Mouse (Mus musculus) forebrain, embryonic 12.5 days (tissue): Measurements from ENCODE around the gene Tmem238l. TPM values are rescaled to one million over a fixed set of nuclear protein-coding genes. Genes with fewer than 3 reads are reported as not detected.
A peak's percentile ranks its signal among the peaks of the same experiment; 100 is the strongest.

Source experiments
- ATAC-seq: fragments of 200-750 bp; cut with Nextera tagmentation; 2 replicates; pipeline ENCODE4 v1.8.0; 2017; ENCODE audit warnings: moderate TSS enrichment; ENCODE audit not compliant: low FRiP score
- H3K27ac ChIP-seq: fragments of 300-500 bp; sonication (generic); 2 replicates; pipeline ENCODE4 v1.5.1; 2016; ENCODE audit warnings: mild to moderate bottlenecking
- H3K27me3 ChIP-seq: fragments of 300-500 bp; sonication (generic); 2 replicates; pipeline ENCODE4 v1.6.1; 2016; ENCODE audit warnings: mild to moderate bottlenecking
- H3K36me3 ChIP-seq: fragments of 300-500 bp; sonication (generic); replicated peaks from 2 replicates; pipeline ENCODE4 v1.6.1; 2016; ENCODE audit warnings: mild to moderate bottlenecking
- H3K4me1 ChIP-seq: fragments of 300-500 bp; sonication (generic); 2 replicates; pipeline ENCODE4 v1.6.1; 2016
- H3K4me2 ChIP-seq: fragments of 300-500 bp; sonication (generic); 2 replicates; pipeline ENCODE4 v1.6.1; 2016; ENCODE audit warnings: mild to moderate bottlenecking, moderate library complexity
- H3K4me3 ChIP-seq: fragments of 300-500 bp; sonication (generic); replicated peaks from 2 replicates; pipeline ENCODE4 v1.5.1; 2016; ENCODE audit warnings: mild to moderate bottlenecking
- H3K9ac ChIP-seq: fragments of 300-500 bp; sonication (generic); 2 replicates; pipeline ENCODE4 v1.6.1; 2016; ENCODE audit warnings: mild to moderate bottlenecking
- H3K9me3 ChIP-seq: fragments of 300-500 bp; sonication (generic); 2 replicates; pipeline ENCODE4 v1.6.1; 2016
- WGBS: fragments of 180-500 bp; shearing (Covaris S2); methylation state at CpG from one replicate; pipeline ENCODE4 v1.1.7; 2016; 5-methylcytosine and 5-hydroxymethylcytosine counted together
- polyA plus RNA-seq: library from polyadenylated mRNA; unstranded; fragments of >200 nt; fragmentation: Nextera tagmentation; extraction: Ambion mirVana; gene quantifications from 2 replicates; pipeline ENCODE4 v1.2.1, GENCODE M21; 2016

Gene Tmem238l
- polyA plus RNA-seq: not detected in 2 replicates

DNA sequence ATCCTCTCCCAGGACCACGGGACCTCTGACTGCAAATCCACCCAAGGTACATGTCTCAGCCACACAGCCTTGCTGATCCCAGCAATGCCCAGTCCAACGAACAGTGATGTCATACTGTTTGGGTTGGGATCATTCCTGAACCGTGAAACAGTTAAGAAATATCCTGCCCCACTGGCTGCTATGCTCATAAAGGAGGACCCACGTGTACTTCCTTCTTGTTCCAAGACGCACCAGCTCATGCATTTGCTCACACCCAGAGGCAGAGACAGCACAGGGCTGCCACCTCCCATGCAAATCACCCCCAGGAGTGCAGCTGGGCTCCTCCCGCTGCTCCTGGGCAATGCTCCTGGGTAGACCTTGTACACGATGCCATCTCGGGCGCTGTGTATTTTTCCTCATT is at the start of gene Tmem238l:
Gene Tmem238l (plus strand): TSS at position 336 of the 400 bp plus-strand sequence.
- no peak within 1 kb of the TSS for H3K27ac ChIP-seq
- no peaks in the 10 kb centered on the region for H3K9me3 ChIP-seq
- ATAC-seq: no peak
- H3K36me3 ChIP-seq: no peaks in the 10 kb centered on the region
- H3K4me1 ChIP-seq: no peaks in the 10 kb centered on the region
- H3K27me3 ChIP-seq: no peaks in the 10 kb centered on the region
- no peak within 1 kb of the TSS for H3K4me3 ChIP-seq
- WGBS: 79% methylated on average over 9 of the region's 9 CpGs
- H3K4me2 ChIP-seq: no peak within 1 kb of the TSS
- no peak within 1 kb of the TSS for H3K9ac ChIP-seq

- Histone ChIP-seq H3K4me2 (no peak within 1 kb of the TSS), H3K36me3 (no peaks in the 10 kb centered on the region), H3K9ac (no peak within 1 kb of the TSS), H3K4me3 (no peak within 1 kb of the TSS), H3K9me3 (no peaks in the 10 kb centered on the region), H3K27ac (no peak within 1 kb of the TSS), H3K4me1 (no peaks in the 10 kb centered on the region), H3K27me3 (peaks cover 11% of the 10 kb centered on the region; the same call in 1 of the 2 replicates)
- no peak for ATAC-seq
- WGBS: 46% methylated on average over 10 of the region's 10 CpGs
These were observed 44.6 kb upstream of the Tmem238l start, which contains the start of gene Pirt for GRCm38 (mm10) chr11:66911811-66912210. Pirt (plus strand) TSS chr11:66911981.

DNA sequence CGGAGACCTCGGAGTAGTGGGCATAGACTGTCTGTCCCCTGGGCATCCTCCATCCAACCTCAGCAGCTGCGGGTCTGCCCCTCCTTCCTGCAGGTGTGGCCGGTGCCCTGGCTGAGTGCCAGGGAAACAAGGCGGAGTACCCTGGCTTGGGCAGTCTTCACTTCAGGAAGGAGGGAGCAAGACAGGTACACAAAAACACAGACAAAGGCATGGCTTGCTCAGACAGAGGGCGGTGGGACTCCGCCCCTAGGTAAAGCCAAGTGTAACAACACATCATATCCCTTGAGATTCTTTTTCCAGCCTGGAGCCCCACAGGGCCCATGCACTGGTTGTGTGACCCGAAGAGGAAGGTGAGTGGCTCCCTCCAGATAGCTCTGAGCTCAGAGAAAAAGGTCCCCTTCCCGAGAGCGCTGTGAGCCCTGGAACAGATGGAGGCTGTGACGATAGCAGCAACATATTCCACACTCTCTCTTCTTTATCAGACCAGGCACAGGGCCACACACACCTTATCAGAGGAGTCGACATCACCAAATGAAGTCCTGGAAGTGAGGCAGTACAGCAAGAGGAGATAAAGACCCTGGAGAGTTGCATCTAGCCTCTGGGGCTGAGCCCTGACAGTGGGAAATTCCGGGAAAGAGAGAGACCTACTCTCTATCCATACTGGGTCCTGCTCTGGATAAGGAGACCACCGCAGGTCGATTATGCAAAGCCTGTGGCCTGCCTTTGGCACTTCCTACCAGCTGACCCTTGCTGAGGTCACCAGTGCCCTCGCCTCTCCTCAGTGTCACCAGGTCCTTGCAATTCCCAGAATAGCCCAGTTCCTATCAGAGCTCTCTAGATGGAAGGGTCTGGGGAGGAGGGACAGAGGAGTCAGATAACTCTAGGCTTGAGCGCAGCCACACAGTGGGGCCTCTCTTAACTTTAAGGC is 43.6 kb upstream of the Tmem238l start:
- H3K4me2 ChIP-seq: no peak overlapping the region
- 64% methylated on average over 17 of the region's 17 CpGs for WGBS
- H3K9ac ChIP-seq: no peak overlapping the region
- no peaks in the 10 kb centered on the region for H3K4me1 ChIP-seq
- H3K36me3 ChIP-seq: no peaks in the 10 kb centered on the region
- no peak overlapping the region for H3K4me3 ChIP-seq
- H3K9me3 ChIP-seq: no peaks in the 10 kb centered on the region
- ATAC-seq: no peak
- H3K27me3 ChIP-seq: 0 out of 2 replicates have a peak, but pooled peaks cover 9% of the 10 kb centered on the region
- H3K27ac ChIP-seq: no peak overlapping the region

- Histone ChIP-seq H3K27ac (no peak overlapping the region), H3K4me3 (no peak overlapping the region), H3K9ac (no peak overlapping the region), H3K36me3 (no peaks in the 10 kb centered on the region), H3K4me2 (no peak overlapping the region), H3K4me1 (no peaks in the 10 kb centered on the region), H3K27me3 (0 out of 2 replicates have a peak, but pooled peaks cover 9% of the 10 kb centered on the region), H3K9me3 (no peaks in the 10 kb centered on the region)
- 27% methylated on average over 3 of the region's 3 CpGs for WGBS
- 0 out of 2 replicates have a peak, but pooled peaks have one; percentile 17 for ATAC-seq
These were observed 42.2 kb upstream of the Tmem238l start for GRCm38 (mm10) chr11:66914249-66914648.

GRCm38 (mm10) chr11:66920012-66920411 is 36.4 kb upstream of the Tmem238l start:
- no peaks in the 10 kb centered on the region for H3K9me3 ChIP-seq
- no peak overlapping the region for H3K27ac ChIP-seq
- H3K36me3 ChIP-seq: no peaks in the 10 kb centered on the region
- ATAC-seq: no peak
- H3K4me3 ChIP-seq: no peak overlapping the region
- WGBS: 78% methylated on average over 2 of the region's 2 CpGs
- H3K9ac ChIP-seq: no peak overlapping the region
- no peak overlapping the region for H3K4me2 ChIP-seq
- peaks cover 4% of the 10 kb centered on the region for H3K4me1 ChIP-seq
- 0 out of 2 replicates have a peak, but pooled peaks cover 4% of the 10 kb centered on the region for H3K27me3 ChIP-seq

- H3K27ac ChIP-seq: no peak overlapping the region
- no peaks in the 10 kb centered on the region for H3K9me3 ChIP-seq
- WGBS: 92% methylated on average over 11 of the region's 11 CpGs
- H3K27me3 ChIP-seq: 0 out of 2 replicates have a peak, but pooled peaks cover 4% of the 10 kb centered on the region
- H3K4me2 ChIP-seq: no peak overlapping the region
- no peak for ATAC-seq
- peaks cover 4% of the 10 kb centered on the region for H3K4me1 ChIP-seq
- H3K4me3 ChIP-seq: no peak overlapping the region
- no peak overlapping the region for H3K9ac ChIP-seq
- no peaks in the 10 kb centered on the region for H3K36me3 ChIP-seq
These were observed 32.2 kb upstream of the Tmem238l start for GRCm38 (mm10) chr11:66924095-66924823.

DNA sequence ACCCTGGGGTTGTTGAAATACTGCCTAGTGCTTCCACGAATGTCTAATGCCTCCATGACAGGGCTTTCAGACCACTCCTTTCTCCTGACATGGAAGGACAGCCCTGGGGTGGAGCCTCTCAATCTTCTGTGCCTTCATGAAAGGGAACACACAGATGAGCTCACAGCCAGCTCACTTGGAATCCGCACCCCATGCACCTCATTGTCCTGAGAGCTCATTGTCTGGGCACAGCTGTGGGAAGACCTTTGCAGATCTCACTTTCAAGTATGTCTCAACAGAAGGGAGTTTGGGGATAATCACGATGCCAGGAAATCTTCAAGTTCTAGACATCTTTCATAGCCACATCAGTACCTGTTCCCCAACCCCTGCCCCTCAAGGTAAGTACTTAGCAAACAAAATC is 28.1 kb upstream of the Tmem238l start:
- Histone ChIP-seq H3K9ac (no peak overlapping the region), H3K4me2 (no peak overlapping the region), H3K36me3 (no peaks in the 10 kb centered on the region), H3K27me3 (no peaks in the 10 kb centered on the region), H3K4me3 (no peak overlapping the region), H3K4me1 (no peaks in the 10 kb centered on the region), H3K27ac (no peak overlapping the region), H3K9me3 (no peaks in the 10 kb centered on the region)
- 42% methylated on average over 3 of the region's 3 CpGs for WGBS
- ATAC-seq: no peak

DNA sequence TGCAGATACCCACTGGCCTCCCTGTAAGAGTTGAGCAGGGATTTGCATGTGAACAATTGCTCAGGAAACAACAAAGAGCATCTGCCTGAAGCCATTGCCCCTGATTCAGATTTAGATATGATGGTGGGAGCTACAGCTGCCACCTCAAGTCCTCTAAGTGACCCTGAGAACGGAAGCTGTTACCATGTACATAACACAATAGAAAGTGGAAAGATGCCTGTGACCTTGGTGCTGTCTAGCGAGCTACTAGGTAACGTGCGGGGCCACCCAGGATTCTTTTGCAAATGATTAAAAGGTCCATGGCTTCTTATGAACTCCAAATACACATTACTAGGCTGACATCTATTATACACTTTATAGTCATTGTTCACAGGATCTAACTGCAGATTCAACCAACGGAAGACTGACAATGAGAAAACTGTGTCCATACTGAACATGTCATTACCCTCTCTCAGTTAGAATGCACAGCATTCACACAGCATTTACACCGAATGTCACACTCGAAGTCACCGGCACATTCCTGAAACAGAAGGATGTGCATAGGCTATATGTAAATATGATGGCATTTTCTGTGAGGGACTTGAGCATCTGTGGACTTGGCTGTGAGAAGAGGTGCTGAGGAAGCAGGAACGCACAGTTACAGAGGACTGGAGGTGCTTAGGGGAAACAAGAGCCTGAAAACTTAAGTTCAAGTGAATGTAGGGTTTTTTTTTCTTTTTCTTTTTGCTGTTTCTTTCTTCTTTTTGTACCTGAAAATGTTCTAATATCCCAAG is 23.4 kb upstream of the Tmem238l start:
- Histone ChIP-seq H3K27me3 (no peaks in the 10 kb centered on the region), H3K4me1 (no peaks in the 10 kb centered on the region), H3K4me2 (no peak overlapping the region), H3K27ac (no peak overlapping the region), H3K36me3 (no peaks in the 10 kb centered on the region), H3K9ac (no peak overlapping the region), H3K4me3 (no peak overlapping the region), H3K9me3 (no peaks in the 10 kb centered on the region)
- ATAC-seq: no peak
- WGBS: 70% methylated on average over 9 of the region's 9 CpGs

DNA sequence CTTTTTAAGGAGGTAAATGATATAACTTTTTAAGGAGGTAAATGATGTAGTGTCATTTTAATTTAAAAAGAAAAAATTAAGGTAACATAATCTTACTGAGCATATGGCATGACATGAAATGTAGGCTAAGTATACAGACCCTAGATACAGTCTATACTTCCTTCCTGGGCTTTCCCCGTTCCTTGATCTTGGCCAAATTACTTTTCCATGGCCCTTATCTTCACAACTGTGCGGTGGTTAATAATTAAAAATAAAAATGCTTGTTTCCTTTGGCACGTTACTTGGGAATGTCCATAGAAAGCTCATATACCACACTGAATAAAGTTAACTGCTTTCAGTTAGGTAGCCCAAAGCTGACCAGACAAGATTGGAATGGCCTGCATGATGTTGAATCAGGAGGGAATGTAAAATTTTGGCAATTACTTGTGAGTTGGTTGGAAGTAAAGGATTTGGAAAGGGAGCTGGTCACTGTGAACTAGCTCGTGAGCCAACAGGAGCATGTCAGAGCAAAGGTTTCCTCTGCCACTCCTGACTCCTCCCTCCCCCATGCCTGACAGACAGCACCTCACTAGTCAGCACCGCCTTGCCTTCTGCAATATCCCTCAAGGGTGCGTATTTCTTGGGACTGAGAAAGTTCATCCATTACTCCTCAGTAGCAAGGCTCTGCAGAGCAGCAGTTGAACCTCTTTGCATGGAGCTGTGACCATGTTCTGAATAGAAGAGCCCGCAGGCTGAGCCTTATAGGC is 21.8 kb upstream of the Tmem238l start:
- Histone ChIP-seq H3K9ac (no peak overlapping the region), H3K4me3 (no peak overlapping the region), H3K4me1 (no peaks in the 10 kb centered on the region), H3K36me3 (no peaks in the 10 kb centered on the region), H3K27ac (no peak overlapping the region), H3K9me3 (no peaks in the 10 kb centered on the region), H3K4me2 (no peak overlapping the region), H3K27me3 (no peaks in the 10 kb centered on the region)
- no peak for ATAC-seq
- WGBS: 87% methylated on average over 7 of the region's 7 CpGs

DNA sequence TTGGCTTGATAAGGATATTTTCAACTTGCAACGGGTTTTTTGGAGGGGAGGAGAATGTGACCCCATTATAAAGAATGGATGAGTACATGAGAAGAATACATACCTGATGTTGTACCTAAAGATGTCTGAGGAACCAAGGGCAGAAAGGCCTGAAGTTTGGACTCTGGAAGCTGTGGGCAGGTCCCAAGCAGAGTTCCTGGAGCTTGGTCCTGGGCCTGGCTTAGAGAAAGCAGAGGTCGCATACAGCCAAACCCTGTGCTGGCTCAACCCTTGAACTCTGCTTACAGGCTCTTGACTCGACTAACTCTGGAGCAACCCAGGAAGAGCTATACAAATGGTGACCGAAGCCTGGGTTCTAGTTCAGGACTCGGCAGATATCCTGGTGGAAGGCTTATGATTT is 14.4 kb upstream of the Tmem238l start:
- Histone ChIP-seq H3K4me1 (no peaks in the 10 kb centered on the region), H3K9ac (no peak overlapping the region), H3K4me3 (no peak overlapping the region), H3K4me2 (no peak overlapping the region), H3K9me3 (no peaks in the 10 kb centered on the region), H3K27ac (no peak overlapping the region), H3K36me3 (no peaks in the 10 kb centered on the region), H3K27me3 (no peaks in the 10 kb centered on the region)
- ATAC-seq: no peak
- 95% methylated on average over 5 of the region's 5 CpGs for WGBS

DNA sequence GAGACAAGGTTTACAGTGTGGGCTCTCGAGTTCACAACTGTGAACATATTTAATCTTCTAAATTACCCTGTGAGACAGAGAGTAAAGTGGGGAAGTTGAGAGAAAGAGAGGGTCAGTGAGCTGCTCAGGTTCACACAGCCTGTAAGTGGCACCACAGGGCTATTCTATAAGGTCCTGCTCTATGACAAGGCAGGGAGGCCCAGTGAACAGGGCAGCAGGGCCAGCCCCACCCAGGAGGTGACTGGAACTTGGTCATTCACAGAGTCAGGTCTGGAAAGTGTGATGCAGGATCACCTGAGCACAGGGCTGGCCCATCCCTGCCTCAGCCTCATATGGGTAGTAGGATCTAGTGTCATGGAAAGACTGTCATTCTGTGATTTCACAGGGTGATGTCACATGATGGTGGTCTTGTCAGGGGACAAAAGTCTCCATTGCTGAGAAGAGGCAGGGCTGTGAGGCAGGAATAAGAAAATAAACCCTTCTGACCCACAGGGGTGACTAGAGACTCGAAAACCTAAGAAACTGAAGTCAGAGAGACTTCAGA is 11.1 kb upstream of the Tmem238l start:
- Histone ChIP-seq H3K27me3 (no peaks in the 10 kb centered on the region), H3K4me1 (no peaks in the 10 kb centered on the region), H3K4me2 (no peak overlapping the region), H3K36me3 (no peaks in the 10 kb centered on the region), H3K27ac (no peak overlapping the region), H3K4me3 (no peak overlapping the region), H3K9me3 (no peaks in the 10 kb centered on the region), H3K9ac (no peak overlapping the region)
- 76% methylated on average over 2 of the region's 2 CpGs for WGBS
- ATAC-seq: no peak
